Mouse (Mus musculus): ENCODE measurements around the gene Gm13287. TPM values are rescaled to one million over a fixed set of nuclear protein-coding genes. Genes with fewer than 3 reads are reported as not detected.
"Not testable (repeated sequence)": the region's sequence is repeated elsewhere in the genome, so short reads cannot be mapped to it uniquely, and the experiment has no call there.

The Gm13287 gene
- not detected in 2 replicates for total RNA-seq (2015; ENCODE audit: low replicate concordance)
- not detected in 2 replicates for total RNA-seq (2017; ENCODE audit: low replicate concordance)

GRCm38 (mm10) chr4:88802954-88803353 is at the start of gene Gm13287:
TSS of gene Gm13287 (plus strand) at chr4:88803254.
- ATAC-seq (replicated peaks; ENCODE audit: low FRiP score, poor library complexity, severe bottlenecking) = not testable (repeated sequence)

DNA sequence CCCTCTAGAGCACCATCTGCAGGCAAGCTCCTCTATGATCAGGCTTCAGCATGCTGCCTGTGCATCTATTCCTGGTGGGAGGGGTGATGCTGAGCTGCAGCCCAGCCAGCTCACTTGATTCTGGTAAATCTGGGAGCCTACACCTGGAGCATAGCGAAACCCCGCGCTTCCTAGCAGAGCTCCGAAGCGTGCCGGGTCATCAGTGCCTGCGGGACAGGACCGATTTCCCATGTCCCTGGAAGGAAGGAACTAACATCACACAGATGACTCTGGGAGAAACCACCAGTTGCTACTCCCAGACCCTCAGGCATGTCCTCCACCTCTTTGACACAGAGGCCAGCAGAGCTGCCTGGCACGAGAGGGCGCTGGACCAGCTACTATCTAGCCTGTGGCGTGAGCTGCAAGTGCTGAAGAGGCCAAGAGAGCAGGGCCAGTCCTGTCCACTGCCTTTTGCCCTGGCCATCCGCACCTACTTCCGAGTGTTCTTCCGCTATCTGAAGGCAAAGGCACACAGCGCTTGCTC is 48.2 kb upstream of the Gm13287 start, which contains the start of gene Gm13271:
TSS of gene Gm13271 (plus strand) at position 51 of the 523 bp plus-strand sequence.
- ATAC-seq (replicated peaks; ENCODE audit: low FRiP score, poor library complexity, severe bottlenecking) = not testable (repeated sequence)

DNA sequence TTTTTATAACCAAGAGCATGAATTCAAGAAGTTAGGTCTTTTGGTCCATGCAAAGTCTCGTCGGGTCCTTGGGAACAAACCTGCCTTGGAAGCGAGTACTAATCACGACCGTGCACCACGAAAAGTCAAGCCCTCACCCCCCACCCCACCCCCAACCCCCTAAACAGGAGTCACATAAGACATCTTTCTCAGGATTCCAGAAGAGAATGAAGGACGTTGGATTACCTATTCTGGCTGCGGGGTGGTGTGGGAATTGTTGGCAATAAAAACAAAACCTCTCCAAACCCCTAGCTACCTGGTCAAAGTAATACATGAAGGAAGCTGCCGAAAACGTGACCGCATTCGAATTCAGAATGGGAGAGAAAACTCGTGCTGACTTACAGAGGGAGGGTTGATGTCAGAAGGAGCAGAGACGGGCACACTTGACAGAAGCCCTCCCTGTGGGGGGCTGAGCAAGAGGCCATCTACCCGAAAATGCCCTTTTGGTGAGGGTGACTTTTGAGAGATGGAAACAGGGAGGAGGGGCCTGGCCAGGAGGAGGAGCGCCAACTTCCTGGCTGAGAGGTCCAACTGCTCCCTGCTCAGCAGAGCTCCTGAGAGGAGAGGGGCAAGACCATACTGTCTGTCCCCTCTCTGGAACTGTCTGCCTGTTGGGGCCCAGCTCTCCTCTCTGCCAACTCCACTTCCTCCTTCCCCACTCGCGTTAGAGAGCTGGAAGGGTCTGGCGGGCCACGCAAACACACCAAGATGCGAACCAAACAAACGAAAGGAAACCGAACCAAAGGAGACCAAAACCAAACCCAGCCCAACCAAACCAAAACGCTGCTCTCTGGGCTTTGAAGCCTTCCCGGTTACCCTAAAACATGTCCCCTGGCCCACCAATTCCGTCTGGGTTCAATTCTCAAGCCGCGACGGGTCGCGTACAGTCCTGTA is 46.2 kb upstream of the Gm13287 start:
- not testable (repeated sequence) for ATAC-seq (replicated peaks; ENCODE audit: low FRiP score, poor library complexity, severe bottlenecking)

DNA sequence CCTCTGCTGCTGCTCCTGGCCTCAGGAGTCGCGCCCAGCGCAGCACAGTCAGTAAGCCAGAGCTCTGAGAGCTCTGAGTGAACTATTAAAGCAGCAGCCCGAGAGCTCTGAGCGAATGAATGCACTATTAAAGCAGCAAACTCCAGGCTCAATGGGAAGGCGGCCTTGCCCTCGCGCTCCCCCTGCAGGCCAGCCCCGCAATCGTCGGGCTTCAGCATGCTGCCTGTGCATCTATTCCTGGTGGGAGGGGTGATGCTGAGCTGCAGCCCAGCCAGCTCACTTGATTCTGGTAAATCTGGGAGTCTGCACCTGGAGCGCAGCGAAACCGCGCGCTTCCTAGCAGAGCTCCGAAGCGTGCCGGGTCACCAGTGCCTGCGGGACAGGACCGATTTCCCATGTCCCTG is 45.4 kb upstream of the Gm13287 start:
- ATAC-seq (replicated peaks; ENCODE audit: low FRiP score, poor library complexity, severe bottlenecking) = peak; percentile 97

DNA sequence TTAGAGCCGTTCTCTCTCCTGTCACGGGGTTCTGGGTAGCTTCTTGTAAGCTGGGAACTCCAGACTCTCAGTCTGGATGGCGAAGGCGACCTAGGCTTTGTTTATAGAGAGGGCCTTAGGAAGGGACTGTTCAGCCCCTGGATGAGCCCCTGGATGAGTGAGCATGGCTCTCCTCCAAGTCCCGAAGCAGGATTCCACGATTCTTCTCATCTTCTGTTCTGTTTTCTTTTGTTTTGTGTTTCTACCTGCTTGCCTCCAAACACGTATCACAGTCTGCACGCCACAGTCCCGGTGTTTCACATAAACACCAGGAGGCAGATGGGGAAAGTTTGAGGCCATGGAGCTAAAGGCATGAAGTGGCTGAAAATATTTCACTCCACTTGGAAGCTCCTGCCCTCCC is 44.3 kb upstream of the Gm13287 start:
- ATAC-seq (replicated peaks; ENCODE audit: low FRiP score, poor library complexity, severe bottlenecking) = not testable (repeated sequence)

- not testable (repeated sequence) for ATAC-seq (replicated peaks; ENCODE audit: low FRiP score, poor library complexity, severe bottlenecking)
Observed at GRCm38 (mm10) chr4:88759610-88760268, 43.3 kb upstream of the Gm13287 start, which contains the start of gene Gm13283. TSS of gene Gm13283 (plus strand) at chr4:88760119.

- ATAC-seq (replicated peaks; ENCODE audit: low FRiP score, poor library complexity, severe bottlenecking) = not testable (repeated sequence)
Observed at GRCm38 (mm10) chr4:88760431-88760830, 42.6 kb upstream of the Gm13287 start.

- not testable (repeated sequence) for ATAC-seq (replicated peaks; ENCODE audit: low FRiP score, poor library complexity, severe bottlenecking)
Observed at GRCm38 (mm10) chr4:88761776-88762175, 41.3 kb upstream of the Gm13287 start.

GRCm38 (mm10) chr4:88762341-88762740 is 40.7 kb upstream of the Gm13287 start:
- not testable (repeated sequence) for ATAC-seq (replicated peaks; ENCODE audit: low FRiP score, poor library complexity, severe bottlenecking)

- ATAC-seq (replicated peaks; ENCODE audit: low FRiP score, poor library complexity, severe bottlenecking) = not testable (repeated sequence)
Observed at GRCm38 (mm10) chr4:88763384-88764018, 39.6 kb upstream of the Gm13287 start.

DNA sequence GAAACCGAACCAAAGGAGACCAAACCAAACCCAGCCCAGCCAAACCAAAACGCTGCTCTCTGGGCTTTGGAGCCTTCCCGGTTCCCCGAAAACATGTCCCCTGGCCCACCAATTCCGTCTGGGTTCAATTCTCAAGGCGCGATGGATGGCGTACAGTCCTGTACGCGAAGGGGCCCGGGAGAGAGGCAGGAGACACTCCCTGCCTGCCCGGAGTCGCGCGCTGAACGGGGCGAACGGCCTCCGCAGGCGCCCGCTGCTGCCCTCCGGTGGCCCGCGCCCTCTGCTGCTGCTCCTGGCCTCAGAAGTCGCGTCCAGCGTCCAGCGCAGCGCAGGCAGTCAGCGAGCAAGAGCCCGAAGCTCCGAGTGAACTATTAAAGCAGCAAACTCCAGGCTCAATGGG is 29.5 kb upstream of the Gm13287 start, which contains the start of gene Gm13290:
TSS of gene Gm13290 (plus strand) at position 301 of the 400 bp plus-strand sequence.
- not testable (repeated sequence) for ATAC-seq (replicated peaks; ENCODE audit: low FRiP score, poor library complexity, severe bottlenecking)

GRCm38 (mm10) chr4:88776622-88777021 is 26.4 kb upstream of the Gm13287 start, which contains the start of gene Gm13289:
TSS of gene Gm13289 (plus strand) at chr4:88776922.
- not testable (repeated sequence) for ATAC-seq (replicated peaks; ENCODE audit: low FRiP score, poor library complexity, severe bottlenecking)

DNA sequence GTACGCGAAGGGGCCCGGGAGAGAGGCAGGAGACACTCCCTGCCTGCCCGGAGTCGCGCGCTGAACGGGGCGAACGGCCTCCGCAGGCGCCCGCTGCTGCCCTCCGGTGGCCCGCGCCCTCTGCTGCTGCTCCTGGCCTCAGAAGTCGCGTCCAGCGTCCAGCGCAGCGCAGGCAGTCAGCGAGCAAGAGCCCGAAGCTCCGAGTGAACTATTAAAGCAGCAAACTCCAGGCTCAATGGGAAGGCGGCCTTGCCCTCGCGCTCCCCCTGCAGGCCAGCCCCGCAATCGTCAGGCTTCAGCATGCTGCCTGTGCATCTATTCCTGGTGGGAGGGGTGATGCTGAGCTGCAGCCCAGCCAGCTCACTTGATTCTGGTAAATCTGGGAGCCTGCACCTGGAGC is 23.5 kb upstream of the Gm13287 start, which contains the start of gene Gm13272:
TSS of gene Gm13272 (plus strand) at position 301 of the 400 bp plus-strand sequence.
- ATAC-seq (replicated peaks; ENCODE audit: low FRiP score, poor library complexity, severe bottlenecking) = not testable (repeated sequence)

DNA sequence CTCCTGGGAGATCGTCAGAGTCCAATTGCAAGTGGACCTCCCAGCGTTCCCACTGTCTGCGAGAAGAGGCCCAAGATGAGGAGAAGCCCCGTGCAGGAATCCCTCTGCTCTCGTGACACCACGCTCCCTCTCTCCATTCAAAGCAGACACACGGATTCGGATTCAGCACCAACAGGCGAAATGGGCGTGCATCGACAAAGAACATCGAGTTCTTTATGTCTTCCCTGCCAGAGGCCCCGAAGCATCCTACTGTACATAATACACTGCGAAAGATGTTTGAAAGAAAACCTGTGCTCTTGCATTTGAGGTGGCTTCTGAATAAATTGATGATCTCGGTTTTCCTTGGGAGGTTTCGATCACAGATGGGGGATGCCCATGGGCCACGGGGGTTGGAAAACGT is 22.7 kb upstream of the Gm13287 start:
- ATAC-seq (replicated peaks; ENCODE audit: low FRiP score, poor library complexity, severe bottlenecking) = not testable (repeated sequence)

DNA sequence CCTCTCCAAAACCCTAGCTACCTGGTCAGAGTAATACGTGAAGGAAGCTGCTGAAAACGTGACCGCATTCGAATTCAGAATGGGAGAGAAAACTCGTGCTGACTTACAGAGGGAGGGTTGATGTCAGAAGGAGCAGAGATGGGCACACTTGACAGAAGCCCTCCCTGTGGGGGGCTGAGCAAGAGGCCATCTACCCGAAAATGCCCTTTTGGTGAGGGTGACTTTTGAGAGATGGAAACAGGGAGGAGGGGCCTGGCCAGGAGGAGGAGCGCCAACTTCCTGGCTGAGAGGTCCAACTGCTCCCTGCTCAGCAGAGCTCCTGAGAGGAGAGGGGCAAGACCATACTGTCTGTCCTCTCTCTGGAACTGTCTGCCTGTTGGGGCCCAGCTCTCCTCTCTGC is 21.2 kb upstream of the Gm13287 start, which contains the start of gene Ifnz:
TSS of gene Ifnz (plus strand) at position 301 of the 400 bp plus-strand sequence.
- ATAC-seq (replicated peaks; ENCODE audit: low FRiP score, poor library complexity, severe bottlenecking) = not testable (repeated sequence)

- ATAC-seq (replicated peaks; ENCODE audit: low FRiP score, poor library complexity, severe bottlenecking) = not testable (repeated sequence)
Observed at GRCm38 (mm10) chr4:88782335-88782734, 20.7 kb upstream of the Gm13287 start.

DNA sequence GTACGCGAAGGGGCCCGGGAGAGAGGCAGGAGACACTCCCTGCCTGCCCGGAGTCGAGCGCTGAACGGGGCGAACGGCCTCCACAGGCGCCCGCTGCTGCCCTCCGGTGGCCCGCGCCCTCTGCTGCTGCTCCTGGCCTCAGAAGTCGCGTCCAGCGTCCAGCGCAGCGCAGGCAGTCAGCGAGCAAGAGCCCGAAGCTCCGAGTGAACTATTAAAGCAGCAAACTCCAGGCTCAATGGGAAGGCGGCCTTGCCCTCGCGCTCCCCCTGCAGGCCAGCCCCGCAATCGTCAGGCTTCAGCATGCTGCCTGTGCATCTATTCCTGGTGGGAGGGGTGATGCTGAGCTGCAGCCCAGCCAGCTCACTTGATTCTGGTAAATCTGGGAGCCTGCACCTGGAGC is 17.6 kb upstream of the Gm13287 start, which contains the start of gene Gm13276:
TSS of gene Gm13276 (plus strand) at position 301 of the 400 bp plus-strand sequence.
- not testable (repeated sequence) for ATAC-seq (replicated peaks; ENCODE audit: low FRiP score, poor library complexity, severe bottlenecking)

- not testable (repeated sequence) for ATAC-seq (replicated peaks; ENCODE audit: low FRiP score, poor library complexity, severe bottlenecking)
Observed at GRCm38 (mm10) chr4:88788402-88788801, 14.7 kb upstream of the Gm13287 start, which contains the start of gene Gm13277. TSS of gene Gm13277 (plus strand) at chr4:88788632.

- ATAC-seq (replicated peaks; ENCODE audit: low FRiP score, poor library complexity, severe bottlenecking) = not testable (repeated sequence)
Observed at GRCm38 (mm10) chr4:88791250-88791649, 11.8 kb upstream of the Gm13287 start, which contains the start of gene Gm13278. TSS of gene Gm13278 (plus strand) at chr4:88791550.
